Mouse (Mus musculus) liver, embryonic 16.5 days (tissue): ENCODE data around the gene Alkbh6. TPM values are rescaled to one million over a fixed set of nuclear protein-coding genes. Genes with fewer than 3 reads are reported as not detected.

Experiments used
- ATAC-seq: fragments of 200-750 bp; cut with Nextera tagmentation; 2 replicates; pipeline ENCODE4 v1.8.0; 2017; ENCODE audit warnings: low read depth, mild to moderate bottlenecking, moderate number of reproducible peaks, moderate library complexity
- H3K27ac ChIP-seq: fragments of 300-500 bp; sonication (generic); 2 replicates; pipeline ENCODE4 v1.5.1; 2014; ENCODE audit warnings: mild to moderate bottlenecking, low read length
- H3K27me3 ChIP-seq: fragments of 300-500 bp; sonication (generic); 2 replicates; pipeline ENCODE4 v1.6.1; 2014; ENCODE audit warnings: low read depth, low read length, mixed read lengths; ENCODE audit not compliant: control insufficient read depth, insufficient read depth
- H3K36me3 ChIP-seq: fragments of 300-500 bp; sonication (generic); 2 replicates; pipeline ENCODE4 v1.6.1; 2014; ENCODE audit warnings: mild to moderate bottlenecking; ENCODE audit not compliant: control insufficient read depth, insufficient read depth
- H3K4me1 ChIP-seq: fragments of 300-500 bp; sonication (generic); 2 replicates; pipeline ENCODE4 v1.6.1; 2014; ENCODE audit warnings: low read depth, low read length, mixed read lengths; ENCODE audit not compliant: control insufficient read depth
- H3K4me2 ChIP-seq: fragments of 300-500 bp; sonication (generic); 2 replicates; pipeline ENCODE4 v1.6.1; 2014; ENCODE audit warnings: low read depth, low read length, mixed read lengths
- H3K4me3 ChIP-seq: fragments of 300-500 bp; sonication (generic); 2 replicates; pipeline ENCODE4 v1.5.1; 2014; ENCODE audit warnings: low read depth, mild to moderate bottlenecking, low read length
- H3K9ac ChIP-seq: fragments of 300-500 bp; sonication (generic); 2 replicates; pipeline ENCODE4 v1.6.1; 2014; ENCODE audit warnings: low read depth, low read length
- H3K9me3 ChIP-seq: fragments of 300-500 bp; sonication (generic); replicated peaks from 2 replicates; pipeline ENCODE4 v1.6.1; 2016; ENCODE audit warnings: low read length; ENCODE audit not compliant: control insufficient read depth
- WGBS: fragments of 180-500 bp; shearing (Covaris S2); extraction: QIAGEN DNeasy Blood & Tissue Kit; methylation state at CpG from one replicate; pipeline ENCODE4 v1.1.7; 2014; ENCODE audit not compliant: insufficient replicate concordance; 5-methylcytosine and 5-hydroxymethylcytosine counted together
- polyA plus RNA-seq: library from polyadenylated mRNA; unstranded; fragments of >200 nt; fragmentation: Nextera tagmentation; extraction: Ambion mirVana; gene quantifications from 2 replicates; pipeline ENCODE4 v1.2.1, GENCODE M21; 2015

Gene Alkbh6
- polyA plus RNA-seq, 1 experiment from 2014 or later = 18.0 TPM

DNA sequence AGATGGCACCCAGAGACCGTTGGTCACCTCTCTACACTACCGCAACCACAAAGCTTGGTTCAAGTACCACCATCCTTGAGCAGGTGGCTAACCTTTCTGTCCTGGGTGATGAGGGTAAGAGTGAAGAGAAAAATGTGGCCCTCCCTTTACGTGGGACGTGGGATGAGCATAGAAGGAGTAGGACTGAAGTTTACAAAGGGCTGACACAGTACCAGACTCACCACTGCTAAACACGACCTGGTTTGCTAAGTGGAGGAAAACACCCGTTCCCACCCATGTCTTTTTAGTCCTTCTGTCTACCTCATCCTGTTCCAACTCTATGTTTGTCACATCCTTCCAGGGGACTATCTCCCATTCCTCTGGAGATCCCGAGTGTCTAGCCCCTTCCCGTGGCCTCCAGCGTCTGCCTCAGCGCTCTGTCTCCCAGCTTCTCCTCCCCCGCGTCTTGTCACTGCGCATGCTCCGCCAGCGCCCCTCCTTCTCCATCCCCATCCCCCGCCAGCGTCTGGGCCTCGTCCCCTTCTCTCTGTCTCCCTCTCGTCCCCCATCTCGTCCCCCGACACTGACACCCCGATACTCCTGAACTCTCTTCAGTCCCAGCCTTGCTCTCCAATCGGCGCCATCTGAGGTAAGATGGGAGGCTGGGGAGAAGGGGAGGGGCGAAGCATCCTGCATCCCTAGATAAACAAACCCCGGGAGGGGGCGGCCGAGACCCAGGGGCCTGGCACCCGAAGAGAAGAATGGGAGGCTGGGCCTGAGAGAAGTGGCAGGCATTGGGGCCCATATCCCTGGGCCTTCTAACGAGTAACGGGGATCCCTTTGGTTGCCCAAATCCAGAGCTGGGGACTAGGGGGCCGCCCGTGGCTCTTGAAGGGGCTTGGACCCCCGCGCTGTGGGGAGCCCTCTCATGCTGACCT lies 17.0 kb upstream of the Alkbh6 start, which contains the start of gene Clip3:
Clip3 (plus strand) TSS at position 514 of the 917 bp plus-strand sequence.
- H3K9ac ChIP-seq = no peak within 1 kb of the TSS
- WGBS = 10% methylated on average over 35 of the region's 35 CpGs
- H3K27ac ChIP-seq = no peak within 1 kb of the TSS
- ATAC-seq = no peak
- no peak within 1 kb of the TSS for H3K4me2 ChIP-seq
- no peaks in the 10 kb centered on the region; the same call in 1 of the 2 replicates for H3K27me3 ChIP-seq
- no peaks in the 10 kb centered on the region for H3K36me3 ChIP-seq
- no peaks in the 10 kb centered on the region for H3K4me1 ChIP-seq
- peak within 1 kb of the TSS; percentile 18; the same call in 1 of the 2 replicates for H3K4me3 ChIP-seq
- no peaks in the 10 kb centered on the region for H3K9me3 ChIP-seq

- Histone ChIP-seq H3K9me3 (no peaks in the 10 kb centered on the region), H3K4me1 (no peaks in the 10 kb centered on the region), H3K27ac (no peak overlapping the region), H3K36me3 (no peaks in the 10 kb centered on the region), H3K9ac (no peak overlapping the region), H3K4me2 (no peak overlapping the region), H3K27me3 (no peaks in the 10 kb centered on the region; the same call in 1 of the 2 replicates), H3K4me3 (no peak overlapping the region)
- 61% methylated on average over 13 of the region's 13 CpGs for WGBS
- no peak for ATAC-seq
These were observed 14.7 kb upstream of the Alkbh6 start for GRCm38 (mm10) chr7:30293795-30294194.

GRCm38 (mm10) chr7:30294296-30294695 lies 14.2 kb upstream of the Alkbh6 start:
- H3K36me3 ChIP-seq = no peaks in the 10 kb centered on the region
- H3K27me3 ChIP-seq = no peaks in the 10 kb centered on the region; the same call in 1 of the 2 replicates
- no peak overlapping the region for H3K4me3 ChIP-seq
- no peak overlapping the region for H3K27ac ChIP-seq
- ATAC-seq = no peak
- no peak overlapping the region for H3K9ac ChIP-seq
- no peak overlapping the region for H3K4me2 ChIP-seq
- H3K4me1 ChIP-seq = no peaks in the 10 kb centered on the region
- no peaks in the 10 kb centered on the region for H3K9me3 ChIP-seq
- WGBS = 66% methylated on average over 5 of the region's 5 CpGs

DNA sequence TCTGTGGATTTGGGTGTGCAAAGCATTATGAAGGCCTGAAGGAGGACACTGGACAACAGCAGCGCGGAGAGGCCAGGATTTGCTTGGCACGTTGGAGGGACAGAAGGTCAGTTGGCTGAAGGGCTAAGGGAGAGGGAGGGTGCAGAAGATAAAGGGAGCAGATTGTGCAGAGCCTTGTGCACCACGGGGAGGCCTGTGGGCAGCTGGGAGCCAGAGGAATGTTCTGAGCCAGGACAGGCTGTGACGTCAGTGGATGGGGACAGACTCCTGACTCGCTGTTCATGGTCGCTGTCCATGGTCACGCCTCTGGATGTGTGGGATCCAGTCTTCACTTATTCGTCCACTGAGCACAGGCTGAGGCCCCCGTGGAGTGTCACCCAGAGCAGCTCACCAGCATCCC lies 13.4 kb upstream of the Alkbh6 start:
- no peaks in the 10 kb centered on the region for H3K9me3 ChIP-seq
- H3K4me3 ChIP-seq = no peak overlapping the region
- H3K36me3 ChIP-seq = no peaks in the 10 kb centered on the region
- WGBS = 54% methylated on average over 10 of the region's 10 CpGs
- no peaks in the 10 kb centered on the region for H3K4me1 ChIP-seq
- no peaks in the 10 kb centered on the region; the same call in 1 of the 2 replicates for H3K27me3 ChIP-seq
- no peak overlapping the region for H3K9ac ChIP-seq
- H3K27ac ChIP-seq = no peak overlapping the region
- no peak; the same call in 1 of the 2 replicates for ATAC-seq
- no peak overlapping the region for H3K4me2 ChIP-seq

DNA sequence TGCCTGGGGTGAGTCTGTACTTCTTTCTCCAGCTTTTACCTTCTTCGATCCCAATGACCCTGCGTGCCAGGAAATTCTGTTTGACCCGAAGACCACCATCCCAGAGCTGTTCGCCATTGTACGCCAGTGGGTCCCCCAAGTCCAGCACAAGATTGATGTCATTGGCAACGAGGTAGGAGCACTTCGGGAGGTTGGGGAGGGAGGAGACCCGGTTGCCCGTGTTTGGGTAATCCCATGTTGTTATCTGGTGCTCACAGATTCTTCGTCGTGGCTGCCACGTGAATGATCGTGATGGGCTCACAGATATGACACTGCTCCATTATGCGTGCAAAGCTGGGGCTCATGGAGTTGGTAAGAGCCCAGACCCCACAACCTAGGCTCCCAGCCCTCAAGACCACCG lies 11.7 kb upstream of the Alkbh6 start:
- Histone ChIP-seq H3K27me3 (no peaks in the 10 kb centered on the region; the same call in 1 of the 2 replicates), H3K9me3 (no peaks in the 10 kb centered on the region), H3K4me1 (no peaks in the 10 kb centered on the region), H3K4me2 (no peak overlapping the region), H3K4me3 (no peak overlapping the region), H3K9ac (no peak overlapping the region), H3K27ac (no peak overlapping the region), H3K36me3 (no peaks in the 10 kb centered on the region)
- WGBS = 56% methylated on average over 15 of the region's 15 CpGs
- no peak for ATAC-seq

DNA sequence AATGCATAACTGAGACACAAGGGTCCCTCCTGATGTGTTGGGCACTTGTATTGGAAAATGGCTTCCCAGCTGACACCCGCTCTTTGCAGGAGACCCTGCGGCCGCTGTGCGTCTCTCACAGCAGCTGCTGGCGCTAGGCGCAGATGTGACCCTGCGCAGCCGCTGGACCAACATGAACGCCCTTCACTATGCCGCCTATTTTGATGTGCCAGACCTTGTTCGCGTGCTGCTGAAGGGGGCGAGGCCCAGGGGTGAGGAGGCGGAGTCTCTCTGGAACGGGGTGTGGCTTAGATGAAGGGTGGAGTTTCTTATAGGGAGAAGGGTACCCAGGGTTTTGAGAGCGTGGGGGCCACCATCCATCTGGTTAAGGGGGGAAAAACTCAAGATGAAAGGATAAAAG lies 11.3 kb upstream of the Alkbh6 start:
- Histone ChIP-seq H3K4me1 (no peaks in the 10 kb centered on the region), H3K4me3 (no peak overlapping the region), H3K27me3 (no peaks in the 10 kb centered on the region), H3K4me2 (no peak overlapping the region), H3K27ac (no peak overlapping the region), H3K9ac (no peak overlapping the region), H3K36me3 (no peaks in the 10 kb centered on the region), H3K9me3 (no peaks in the 10 kb centered on the region)
- ATAC-seq = no peak
- WGBS = 72% methylated on average over 16 of the region's 16 CpGs

- Histone ChIP-seq H3K4me2 (no peak overlapping the region), H3K36me3 (no peaks in the 10 kb centered on the region), H3K4me3 (no peak overlapping the region), H3K27ac (no peak overlapping the region), H3K4me1 (no peaks in the 10 kb centered on the region), H3K27me3 (no peaks in the 10 kb centered on the region), H3K9me3 (no peaks in the 10 kb centered on the region), H3K9ac (no peak overlapping the region)
- ATAC-seq = no peak
- WGBS = 33% methylated on average over 3 of the region's 3 CpGs
These were observed 7.6 kb upstream of the Alkbh6 start for GRCm38 (mm10) chr7:30300914-30301313.

DNA sequence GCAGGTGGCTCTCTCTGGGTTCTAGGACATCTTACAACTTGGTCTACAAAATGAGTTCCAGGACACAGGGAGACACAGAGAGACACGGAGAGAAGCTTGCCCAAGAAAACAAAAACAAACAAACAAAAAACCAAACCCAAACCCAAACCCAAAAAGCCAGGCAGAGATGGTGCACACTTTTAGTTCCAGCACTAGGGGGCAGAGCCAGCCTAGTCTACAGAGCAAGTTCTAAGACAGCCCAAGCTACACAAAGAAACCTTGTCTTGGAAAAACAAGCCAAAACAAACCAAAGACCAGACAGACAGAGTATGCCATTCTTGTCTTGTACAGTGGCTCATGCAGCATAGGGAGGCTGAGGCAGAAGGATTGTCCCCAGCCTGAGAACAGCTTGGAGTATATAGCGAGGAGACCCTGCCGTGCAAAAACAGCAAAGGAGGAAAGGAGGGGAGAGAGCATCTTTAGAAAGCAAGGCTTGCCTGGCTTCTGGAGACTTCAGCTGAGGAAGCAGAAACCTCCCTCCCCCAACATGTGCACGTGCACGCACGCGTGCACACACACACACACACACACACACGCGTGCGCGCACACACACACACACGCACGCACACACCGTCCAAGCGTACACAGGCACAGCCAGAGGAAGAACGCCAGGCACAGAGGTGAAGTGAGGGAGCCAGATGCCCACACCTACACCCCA lies 2.3 kb upstream of the Alkbh6 start:
- H3K9ac ChIP-seq = no peak overlapping the region
- ATAC-seq = no peak
- H3K9me3 ChIP-seq = no peaks in the 10 kb centered on the region
- H3K27ac ChIP-seq = no peak overlapping the region
- WGBS = 80% methylated on average over 16 of the region's 16 CpGs
- H3K4me1 ChIP-seq = peaks cover 12% of the 10 kb centered on the region
- H3K4me2 ChIP-seq = no peak overlapping the region
- H3K36me3 ChIP-seq = no peaks in the 10 kb centered on the region
- H3K4me3 ChIP-seq = no peak overlapping the region
- H3K27me3 ChIP-seq = no peaks in the 10 kb centered on the region
